Mouse (Mus musculus) heart, embryonic 11.5 days (tissue): Measurements from ENCODE around the gene 1700024G13Rik. TPM values are rescaled to one million over a fixed set of nuclear protein-coding genes. Genes with fewer than 3 reads are reported as not detected.
"Not testable (repeated sequence)": the region's sequence is repeated elsewhere in the genome, so short reads cannot be mapped to it uniquely, and the experiment has no call there.

Source experiments
- ATAC-seq: fragments of 200-750 bp; cut with Nextera tagmentation; replicated peaks from 2 replicates; pipeline ENCODE4 v1.8.0; 2017; ENCODE audit warnings: moderate library complexity; ENCODE audit not compliant: insufficient number of reproducible peaks, low FRiP score, low TSS enrichment
- H3K27ac ChIP-seq: fragments of 300-500 bp; sonication (generic); 2 replicates; pipeline ENCODE4 v1.5.1; 2014; ENCODE audit warnings: mild to moderate bottlenecking, low read depth, low read length
- H3K27me3 ChIP-seq: fragments of 300-500 bp; sonication (generic); 2 replicates; pipeline ENCODE4 v1.6.1; 2014; ENCODE audit warnings: mild to moderate bottlenecking, low read length, mixed read lengths; ENCODE audit not compliant: control insufficient read depth, insufficient read depth
- H3K36me3 ChIP-seq: fragments of 300-500 bp; sonication (generic); 2 replicates; pipeline ENCODE4 v1.6.1; 2014; ENCODE audit warnings: mild to moderate bottlenecking, low read length, moderate library complexity, mixed read lengths; ENCODE audit not compliant: control insufficient read depth, insufficient read depth
- H3K4me1 ChIP-seq: fragments of 300-500 bp; sonication (generic); 2 replicates; pipeline ENCODE4 v1.6.1; 2014; ENCODE audit warnings: low read length; ENCODE audit not compliant: control insufficient read depth, insufficient read depth
- H3K4me2 ChIP-seq: fragments of 300-500 bp; sonication (generic); 2 replicates; pipeline ENCODE4 v1.6.1; 2014; ENCODE audit warnings: mild to moderate bottlenecking, moderate library complexity
- H3K4me3 ChIP-seq: fragments of 300-500 bp; sonication (generic); 2 replicates; pipeline ENCODE4 v1.5.1; 2014; ENCODE audit warnings: low read depth, low read length
- H3K9ac ChIP-seq: fragments of 300-500 bp; sonication (generic); 2 replicates; pipeline ENCODE4 v1.6.1; 2014; ENCODE audit warnings: mild to moderate bottlenecking, low read depth, low read length, moderate library complexity
- H3K9me3 ChIP-seq: fragments of 300-500 bp; sonication (generic); replicated peaks from 2 replicates; pipeline ENCODE4 v1.6.1; 2016; ENCODE audit warnings: low read length; ENCODE audit not compliant: control insufficient read depth
- WGBS: fragments of 180-500 bp; shearing (Covaris S2); extraction: QIAGEN DNeasy Blood & Tissue Kit; methylation state at CpG from one replicate; pipeline ENCODE4 v1.1.7; 2014; ENCODE audit not compliant: insufficient replicate concordance; 5-methylcytosine and 5-hydroxymethylcytosine counted together
- polyA plus RNA-seq: library from polyadenylated mRNA; unstranded; fragments of >200 nt; fragmentation: Nextera tagmentation; extraction: Ambion mirVana; gene quantifications from 2 replicates; pipeline ENCODE4 v1.2.1, GENCODE M21; 2014

Gene 1700024G13Rik
- polyA plus RNA-seq, 1 experiment from 2014 or later: not detected

GRCm38 (mm10) chr14:32381066-32381465 lies 7.1 kb downstream of the 1700024G13Rik start:
- H3K27ac ChIP-seq: no peak overlapping the region
- peaks cover 9% of the 10 kb centered on the region; the same call in 1 of the 2 replicates for H3K4me1 ChIP-seq
- no peak overlapping the region; the same call in 1 of the 2 replicates for H3K4me2 ChIP-seq
- H3K9me3 ChIP-seq: no peaks in the 10 kb centered on the region
- peaks cover 28% of the 10 kb centered on the region for H3K27me3 ChIP-seq
- no peak for ATAC-seq
- H3K4me3 ChIP-seq: no peak overlapping the region
- H3K36me3 ChIP-seq: no peaks in the 10 kb centered on the region
- WGBS: 18% methylated on average over 7 of the region's 7 CpGs
- no peak overlapping the region for H3K9ac ChIP-seq

GRCm38 (mm10) chr14:32380099-32380480 lies 8.1 kb downstream of the 1700024G13Rik start:
- no peaks in the 10 kb centered on the region for H3K9me3 ChIP-seq
- no peak overlapping the region for H3K9ac ChIP-seq
- WGBS: 31% methylated on average over 3 of the region's 3 CpGs
- no peaks in the 10 kb centered on the region for H3K36me3 ChIP-seq
- no peak overlapping the region for H3K4me2 ChIP-seq
- peaks cover 9% of the 10 kb centered on the region; the same call in 1 of the 2 replicates for H3K4me1 ChIP-seq
- no peak for ATAC-seq
- H3K27ac ChIP-seq: no peak overlapping the region
- no peak overlapping the region for H3K4me3 ChIP-seq
- peaks cover 23% of the 10 kb centered on the region for H3K27me3 ChIP-seq

- ATAC-seq: no peak
- no peak overlapping the region for H3K4me2 ChIP-seq
These were observed 8.6 kb downstream of the 1700024G13Rik start for GRCm38 (mm10) chr14:32379395-32380098.

GRCm38 (mm10) chr14:32372510-32372909 lies 15.7 kb downstream of the 1700024G13Rik start:
- no peaks in the 10 kb centered on the region for H3K4me1 ChIP-seq
- no peaks in the 10 kb centered on the region for H3K27me3 ChIP-seq
- no peak overlapping the region for H3K27ac ChIP-seq
- no peaks in the 10 kb centered on the region for H3K9me3 ChIP-seq
- H3K4me3 ChIP-seq: no peak overlapping the region
- ATAC-seq: no peak
- no peaks in the 10 kb centered on the region for H3K36me3 ChIP-seq
- no peak overlapping the region for H3K9ac ChIP-seq
- 82% methylated on average over 2 of the region's 2 CpGs for WGBS
- no peak overlapping the region for H3K4me2 ChIP-seq

More at GRCm38 (mm10) chr14:32379395-32380098, 8.6 kb downstream of the 1700024G13Rik start:
- Histone ChIP-seq H3K27me3 (peaks cover 23% of the 10 kb centered on the region), H3K4me1 (peaks cover 9% of the 10 kb centered on the region; the same call in 1 of the 2 replicates), H3K4me3 (no peak overlapping the region), H3K9me3 (no peaks in the 10 kb centered on the region), H3K36me3 (no peaks in the 10 kb centered on the region), H3K9ac (no peak overlapping the region), H3K27ac (no peak overlapping the region)
- 15% methylated on average over 22 of the region's 22 CpGs for WGBS

- no peaks in the 10 kb centered on the region for H3K36me3 ChIP-seq
- no peak overlapping the region for H3K4me3 ChIP-seq
- no peak for ATAC-seq
- no peaks in the 10 kb centered on the region for H3K4me1 ChIP-seq
- H3K4me2 ChIP-seq: no peak overlapping the region
- 70% methylated on average over 7 of the region's 7 CpGs for WGBS
- no peak overlapping the region for H3K27ac ChIP-seq
- no peaks in the 10 kb centered on the region for H3K27me3 ChIP-seq
- H3K9me3 ChIP-seq: no peaks in the 10 kb centered on the region
- no peak overlapping the region for H3K9ac ChIP-seq
These were observed 18.4 kb downstream of the 1700024G13Rik start for GRCm38 (mm10) chr14:32369756-32370155.

- Histone ChIP-seq H3K36me3 (no peaks in the 10 kb centered on the region), H3K9me3 (no peaks in the 10 kb centered on the region; the same call in 1 of the 2 replicates), H3K9ac (no peak overlapping the region), H3K4me2 (no peak overlapping the region), H3K4me3 (no peak overlapping the region), H3K27ac (no peak overlapping the region), H3K27me3 (no peaks in the 10 kb centered on the region), H3K4me1 (no peaks in the 10 kb centered on the region)
- no peak for ATAC-seq
- WGBS: 51% methylated on average over 7 of the region's 7 CpGs
These were observed 23.8 kb downstream of the 1700024G13Rik start for GRCm38 (mm10) chr14:32364359-32364758.

GRCm38 (mm10) chr14:32351181-32351920 lies 36.8 kb downstream of the 1700024G13Rik start:
- not testable (repeated sequence) for H3K27me3 ChIP-seq, H3K4me1 ChIP-seq, H3K9ac ChIP-seq, H3K36me3 ChIP-seq, ATAC-seq, H3K4me3 ChIP-seq, H3K9me3 ChIP-seq, H3K27ac ChIP-seq, H3K4me2 ChIP-seq
- 32% methylated on average over 6 of the region's 6 CpGs for WGBS

- 91% methylated on average over 9 of the region's 9 CpGs for WGBS
- Histone ChIP-seq H3K27ac (no peak overlapping the region), H3K9ac (no peak overlapping the region), H3K27me3 (no peaks in the 10 kb centered on the region), H3K9me3 (no peaks in the 10 kb centered on the region), H3K4me2 (no peak overlapping the region), H3K36me3 (no peaks in the 10 kb centered on the region; the same call in 1 of the 2 replicates), H3K4me1 (no peaks in the 10 kb centered on the region), H3K4me3 (no peak overlapping the region)
- ATAC-seq: no peak
These were observed 40.9 kb downstream of the 1700024G13Rik start for GRCm38 (mm10) chr14:32347307-32347706.
